Mouse (Mus musculus) ES-Bruce4 (cell line): Measurements from ENCODE around the gene Gm13277.
"Not testable (repeated sequence)": the region's sequence is repeated elsewhere in the genome, so short reads cannot be mapped to it uniquely, and the experiment has no call there.

ENCODE experiments used
- CTCF ChIP-seq: IDR thresholded peaks from one replicate; pipeline ENCODE4 v1.8.1; 2011; ENCODE audit warnings: low read depth, low read length
- EP300 ChIP-seq: IDR thresholded peaks from 2 replicates; pipeline ENCODE4 v1.6.1; 2011; ENCODE audit warnings: low read depth, low read length; ENCODE audit not compliant: insufficient read depth
- POLR2A ChIP-seq: IDR thresholded peaks from one replicate; pipeline ENCODE4 v1.8.1; 2011; ENCODE audit warnings: low read length; ENCODE audit not compliant: insufficient read depth

GRCm38 (mm10) chr4:88760431-88760830 lies 28.0 kb upstream of the Gm13277 start:
- not testable (repeated sequence) for TF ChIP-seq POLR2A, EP300
- peak; percentile 12 for TF ChIP-seq CTCF
